Mouse (Mus musculus): ENCODE data around the gene Zfp526. TPM values are rescaled to one million over a fixed set of nuclear protein-coding genes. Genes with fewer than 3 reads are reported as not detected.
A peak's percentile ranks its signal among the peaks of the same experiment; 100 is the strongest.

Zfp526 gene
- total and polyA plus RNA-seq, 3 experiments, result 9.5 to 14.8 TPM; not detected in 1

- TF ChIP-seq MXI1 (IDR thresholded peaks at IDR 0.05; ENCODE audit: low read depth, low read length), result peak; percentile 80
Measured at GRCm38 (mm10) chr7:25273259-25274241, 52.3 kb downstream of the Zfp526 start (continued).

- Histone ChIP-seq H3K4me1 (ENCODE audit: control insufficient read depth in 1 of 2, insufficient read depth in 2 of 2, low read length in 2 of 2) (peaks cover 29 to 60% of the 10 kb centered on the region in 2 experiments), H3K79me2 (ENCODE audit: control insufficient read depth, insufficient read depth, low read length, poor library complexity) (peaks cover 30% of the 10 kb centered on the region), H3K36me3 (ENCODE audit: control insufficient read depth in 1 of 2, insufficient read depth in 2 of 2, low read length in 2 of 2) (peaks cover 0 to 52% of the 10 kb centered on the region in 2 experiments; a peak in 2 of 4 replicates), H3K4me3 (ENCODE audit: control insufficient read depth in 1 of 2, insufficient read depth in 1 of 2, low read depth in 2 of 2, low read length in 2 of 2) (peak overlapping the region in 1 of 2 experiments; percentile 36; a peak in 2 of 4 replicates), H3K9ac (ENCODE audit: control insufficient read depth, low read depth, low read length, poor library complexity, severe bottlenecking) (peak overlapping the region; percentile 52), H3K9me3 (replicated peaks; ENCODE audit: insufficient read depth, low read length) (no peaks in the 10 kb centered on the region), H3K27me3 (ENCODE audit: control insufficient read depth in 1 of 2, insufficient read depth in 2 of 2, low read length in 2 of 2) (no peaks in the 10 kb centered on the region), H3K27ac (ENCODE audit: control insufficient read depth, low read depth, low read length) (peak overlapping the region; percentile 94)
- peak; percentile 85 for DNase-seq (ENCODE audit: low read depth, low spot score)
- no peak for TF ChIP-seq CHD2 (IDR thresholded peaks at IDR 0.05; ENCODE audit: low read length)
- TF ChIP-seq TAL1 (IDR thresholded peaks at IDR 0.05; ENCODE audit: low read length), result no peak
- TF ChIP-seq NELFE (IDR thresholded peaks at IDR 0.05; ENCODE audit: low read depth, low read length), result peak; percentile 52
- 0 out of 2 replicates have a peak, but pooled peaks have one; percentile 21 for TF ChIP-seq MYC (IDR thresholded peaks at IDR 0.05; ENCODE audit: low read depth, low read length)
- no peak; a peak in 1 of 4 replicates for TF ChIP-seq EP300 (IDR thresholded peaks at IDR 0.05; ENCODE audit: low read depth in 1 of 2, low read length in 2 of 2)
- TF ChIP-seq TBP (IDR thresholded peaks at IDR 0.05; ENCODE audit: low read depth, low read length), result peak; percentile 85
- TF ChIP-seq HCFC1 (IDR thresholded peaks at IDR 0.05; ENCODE audit: low read depth, low read length), result peak; percentile 39; the same call in 1 of the 2 replicates
- TF ChIP-seq MXI1 (IDR thresholded peaks at IDR 0.05; ENCODE audit: low read depth, low read length), result 0 out of 2 replicates have a peak, but pooled peaks have one; percentile 21
- peak in 1 of 2 experiments; percentile 38; a peak in 1 of 4 replicates for TF ChIP-seq POLR2A (IDR thresholded peaks at IDR 0.05; ENCODE audit: control insufficient read depth in 1 of 2, insufficient read depth in 1 of 2, low read depth in 1 of 2, low read length in 2 of 2, poor library complexity in 1 of 2)
- TF ChIP-seq MAX (IDR thresholded peaks at IDR 0.05; ENCODE audit: low read length), result peak; percentile 48
- TF ChIP-seq MEF2A (IDR thresholded peaks at IDR 0.05; ENCODE audit: extremely low read depth, insufficient replicate concordance, low read depth, low read length, poor library complexity, severe bottlenecking), result no peak
Measured at GRCm38 (mm10) chr7:25274571-25274970, 53.3 kb downstream of the Zfp526 start.

- H3K4me3 ChIP-seq (ENCODE audit: control insufficient read depth in 1 of 2, insufficient read depth in 1 of 2, low read depth in 2 of 2, low read length in 2 of 2), result no peak overlapping the region
Measured at GRCm38 (mm10) chr7:25274996-25275395, 53.8 kb downstream of the Zfp526 start.

More at GRCm38 (mm10) chr7:25274996-25275395, 53.8 kb downstream of the Zfp526 start:
- peaks cover 29 to 56% of the 10 kb centered on the region in 2 experiments for H3K4me1 ChIP-seq (ENCODE audit: control insufficient read depth in 1 of 2, insufficient read depth in 2 of 2, low read length in 2 of 2)
- DNase-seq (ENCODE audit: low read depth, low spot score), result no peak
- H3K9me3 ChIP-seq (replicated peaks; ENCODE audit: insufficient read depth, low read length), result no peaks in the 10 kb centered on the region
- peak overlapping the region; percentile 52 for H3K9ac ChIP-seq (ENCODE audit: control insufficient read depth, low read depth, low read length, poor library complexity, severe bottlenecking)
- H3K79me2 ChIP-seq (ENCODE audit: control insufficient read depth, insufficient read depth, low read length, poor library complexity), result peaks cover 28% of the 10 kb centered on the region
- H3K27ac ChIP-seq (ENCODE audit: control insufficient read depth, low read depth, low read length), result peak overlapping the region; percentile 94
- peaks cover 0 to 48% of the 10 kb centered on the region in 2 experiments; a peak in 2 of 4 replicates for H3K36me3 ChIP-seq (ENCODE audit: control insufficient read depth in 1 of 2, insufficient read depth in 2 of 2, low read length in 2 of 2)
- H3K27me3 ChIP-seq (ENCODE audit: control insufficient read depth in 1 of 2, insufficient read depth in 2 of 2, low read length in 2 of 2), result no peaks in the 10 kb centered on the region
- no peak for TF ChIP-seq CHD2 (IDR thresholded peaks at IDR 0.05; ENCODE audit: low read length)
- no peak for TF ChIP-seq GATA1 (IDR thresholded peaks at IDR 0.05; ENCODE audit: low read depth, low read length)
- no peak for TF ChIP-seq RAD21 (IDR thresholded peaks at IDR 0.05; ENCODE audit: low read depth, low read length)
- no peak for TF ChIP-seq MYC (IDR thresholded peaks at IDR 0.05; ENCODE audit: low read depth, low read length)
- no peak for TF ChIP-seq SMC3 (IDR thresholded peaks at IDR 0.05; ENCODE audit: low read depth, low read length)
- TF ChIP-seq ETS1 (IDR thresholded peaks at IDR 0.05; ENCODE audit: low read depth, low read length), result no peak
- TF ChIP-seq UBTF (IDR thresholded peaks at IDR 0.05; ENCODE audit: borderline replicate concordance, insufficient read depth, low read depth, low read length), result no peak
- TF ChIP-seq MEF2A (IDR thresholded peaks at IDR 0.05; ENCODE audit: extremely low read depth, insufficient replicate concordance, low read depth, low read length, poor library complexity, severe bottlenecking), result no peak
- no peak for TF ChIP-seq MAFK (IDR thresholded peaks at IDR 0.05; ENCODE audit: borderline replicate concordance, low read depth, low read length)
- no peak for TF ChIP-seq POLR2AphosphoS5 (IDR thresholded peaks at IDR 0.05; ENCODE audit: borderline replicate concordance, low read depth, low read length)
- no peak for TF ChIP-seq ZMIZ1 (IDR thresholded peaks at IDR 0.05; ENCODE audit: low read depth, low read length)
- no peak for TF ChIP-seq EP300 (IDR thresholded peaks at IDR 0.05; ENCODE audit: low read depth in 1 of 2, low read length in 2 of 2)
- no peak for TF ChIP-seq POLR2AphosphoS2 (IDR thresholded peaks at IDR 0.05; ENCODE audit: low read length)
- TF ChIP-seq USF2 (IDR thresholded peaks at IDR 0.05; ENCODE audit: borderline replicate concordance in 1 of 2, insufficient read depth in 1 of 2, low read depth in 1 of 2, low read length in 2 of 2), result no peak
- TF ChIP-seq ZKSCAN1 (IDR thresholded peaks at IDR 0.05; ENCODE audit: low read depth, low read length), result no peak
- no peak for TF ChIP-seq HCFC1 (IDR thresholded peaks at IDR 0.05; ENCODE audit: low read depth, low read length)
- no peak for TF ChIP-seq JUND (IDR thresholded peaks at IDR 0.05; ENCODE audit: low read depth, low read length)
- TF ChIP-seq GABPA (IDR thresholded peaks at IDR 0.05; ENCODE audit: low read depth, low read length), result no peak
